Mouse (Mus musculus) hindbrain, embryonic 16.5 days (tissue): Measurements from ENCODE around the gene Samd1. TPM values are rescaled to one million over a fixed set of nuclear protein-coding genes. Genes with fewer than 3 reads are reported as not detected.

Experiments used
- ATAC-seq: fragments of 200-750 bp; cut with Nextera tagmentation; 2 replicates; pipeline ENCODE4 v1.8.0; 2017; ENCODE audit warnings: moderate TSS enrichment, moderate library complexity
- H3K27ac ChIP-seq: fragments of 300-500 bp; sonication (generic); 2 replicates; pipeline ENCODE4 v1.5.1; 2014; ENCODE audit warnings: low read depth, mild to moderate bottlenecking, control low read depth, low read length, moderate library complexity
- H3K27me3 ChIP-seq: fragments of 300-500 bp; sonication (generic); replicated peaks from 2 replicates; pipeline ENCODE4 v1.6.1; 2014; ENCODE audit warnings: low read length; ENCODE audit not compliant: control insufficient read depth, insufficient read depth
- H3K36me3 ChIP-seq: fragments of 300-500 bp; sonication (generic); 2 replicates; pipeline ENCODE4 v1.6.1; 2014; ENCODE audit warnings: mild to moderate bottlenecking, low read length, moderate library complexity, mixed read lengths; ENCODE audit not compliant: control insufficient read depth, insufficient read depth
- H3K4me1 ChIP-seq: fragments of 300-500 bp; sonication (generic); 2 replicates; pipeline ENCODE4 v1.6.1; 2014; ENCODE audit warnings: low read depth, low read length; ENCODE audit not compliant: control insufficient read depth, insufficient read depth
- H3K4me2 ChIP-seq: fragments of 300-500 bp; sonication (generic); 2 replicates; pipeline ENCODE4 v1.6.1; 2014; ENCODE audit warnings: mild to moderate bottlenecking, low read length, control low read depth, moderate library complexity
- H3K4me3 ChIP-seq: fragments of 300-500 bp; sonication (generic); 2 replicates; pipeline ENCODE4 v1.5.1; 2014; ENCODE audit warnings: mild to moderate bottlenecking, low read length, control low read depth, moderate library complexity
- H3K9ac ChIP-seq: fragments of 300-500 bp; sonication (generic); 2 replicates; pipeline ENCODE4 v1.6.1; 2014; ENCODE audit warnings: low read depth, mild to moderate bottlenecking, control low read depth, low read length, moderate library complexity
- H3K9me3 ChIP-seq: fragments of 300-500 bp; sonication (generic); 2 replicates; pipeline ENCODE4 v1.6.1; 2014; ENCODE audit warnings: mild to moderate bottlenecking, low read length, moderate library complexity; ENCODE audit not compliant: control insufficient read depth
- WGBS: fragments of 180-500 bp; shearing (Covaris S2); extraction: QIAGEN DNeasy Blood & Tissue Kit; methylation state at CpG from one replicate; pipeline ENCODE4 v1.1.7; 2014; 5-methylcytosine and 5-hydroxymethylcytosine counted together
- polyA plus RNA-seq: library from polyadenylated mRNA; unstranded; fragments of >200 nt; fragmentation: Nextera tagmentation; extraction: Ambion mirVana; gene quantifications from 2 replicates; pipeline ENCODE4 v1.2.1, GENCODE M21; 2015

Gene Samd1
- polyA plus RNA-seq, 1 experiment from 2014 or later, result 5.9 TPM

GRCm38 (mm10) chr8:83972150-83973120, 25.0 kb upstream of the Samd1 start, which contains the start of gene Prkaca:
Gene Prkaca, plus strand, starts transcription at chr8:83972993.
- Histone ChIP-seq H3K36me3 (no peaks in the 10 kb centered on the region), H3K9ac (peak within 1 kb of the TSS; percentile 92), H3K4me1 (peaks cover 25% of the 10 kb centered on the region), H3K4me3 (peak within 1 kb of the TSS; percentile 93), H3K27me3 (no peaks in the 10 kb centered on the region), H3K9me3 (no peaks in the 10 kb centered on the region), H3K4me2 (peak within 1 kb of the TSS; percentile 91), H3K27ac (peak within 1 kb of the TSS; percentile 88)
- ATAC-seq, result peak; percentile 100
- WGBS, result under 1% methylated on average over 57 of the region's 94 CpGs

DNA sequence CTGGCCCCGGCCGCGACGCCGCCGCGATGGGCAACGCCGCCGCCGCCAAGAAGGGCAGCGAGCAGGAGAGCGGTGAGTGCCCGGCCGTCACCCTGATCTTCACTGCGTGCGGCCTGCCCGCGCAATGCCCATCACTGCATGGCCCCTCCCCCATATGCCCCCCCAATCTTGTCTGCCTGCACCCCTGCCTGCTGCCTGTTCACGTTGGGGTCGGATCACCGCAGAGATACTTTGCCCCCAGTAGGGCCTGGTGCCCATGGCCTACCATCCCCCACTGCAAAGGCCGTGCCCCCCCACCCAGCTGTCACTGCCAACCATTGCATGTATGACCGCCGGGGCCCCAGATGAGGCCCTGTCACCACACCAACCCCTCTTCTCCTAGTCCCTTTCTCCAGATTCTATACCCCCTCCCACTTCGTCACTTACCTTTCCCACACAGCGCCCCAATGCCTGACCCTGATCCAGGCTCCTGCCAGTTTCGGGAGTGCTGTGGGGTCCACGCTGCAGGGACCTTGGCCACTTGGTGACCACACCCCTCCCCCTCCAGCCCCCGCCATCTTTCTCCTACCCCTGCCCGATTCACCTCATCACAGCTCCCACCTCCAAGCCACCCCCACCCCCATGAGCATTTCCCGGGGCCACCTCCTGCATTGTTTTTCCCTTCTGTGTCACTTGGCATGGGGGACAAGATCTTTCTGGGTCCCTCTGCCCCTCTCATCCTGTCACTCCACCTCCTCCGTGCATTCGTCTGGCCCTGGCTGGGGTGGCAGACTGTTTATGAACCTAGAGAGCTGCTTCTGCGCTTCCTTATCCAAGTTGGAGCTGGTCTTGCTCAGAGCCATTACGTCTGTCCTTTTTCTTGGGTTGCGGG, 24.1 kb upstream of the Samd1 start:
- peak overlapping the region; percentile 93 for H3K4me3 ChIP-seq
- ATAC-seq, result peak; percentile 27
- peak overlapping the region; percentile 86 for H3K27ac ChIP-seq
- H3K9ac ChIP-seq, result peak overlapping the region; percentile 92
- 3% methylated on average over 27 of the region's 37 CpGs for WGBS
- H3K27me3 ChIP-seq, result no peaks in the 10 kb centered on the region
- H3K9me3 ChIP-seq, result no peaks in the 10 kb centered on the region
- H3K36me3 ChIP-seq, result no peaks in the 10 kb centered on the region
- peaks cover 33% of the 10 kb centered on the region for H3K4me1 ChIP-seq
- peak overlapping the region; percentile 91 for H3K4me2 ChIP-seq

DNA sequence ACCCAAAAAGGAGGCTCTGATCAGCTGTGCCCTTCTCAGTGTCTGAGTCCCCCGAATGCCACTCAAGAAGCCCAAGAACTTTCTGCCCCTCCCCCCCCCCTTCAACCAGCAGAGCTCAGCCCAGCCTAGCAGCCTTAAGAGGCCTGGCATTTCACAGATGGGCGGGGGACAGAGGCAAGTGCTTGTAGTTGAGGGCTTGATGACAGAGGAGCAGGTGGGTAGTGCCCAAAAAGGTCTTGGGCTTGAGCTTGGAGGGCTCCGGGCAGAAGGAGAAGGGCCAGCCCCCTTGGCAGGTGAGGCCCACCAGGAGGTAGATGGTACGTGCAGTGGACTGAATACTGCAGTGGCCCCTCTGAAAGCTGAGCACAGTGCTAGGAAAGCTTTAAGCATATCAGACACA, 23.0 kb upstream of the Samd1 start:
- ATAC-seq, result no peak
- H3K9ac ChIP-seq, result peak overlapping the region; percentile 30; the same call in 1 of the 2 replicates
- H3K9me3 ChIP-seq, result no peaks in the 10 kb centered on the region
- no peak overlapping the region for H3K4me3 ChIP-seq
- no peaks in the 10 kb centered on the region for H3K36me3 ChIP-seq
- no peak overlapping the region for H3K27ac ChIP-seq
- 84% methylated on average over 4 of the region's 4 CpGs for WGBS
- peaks cover 33% of the 10 kb centered on the region for H3K4me1 ChIP-seq
- no peaks in the 10 kb centered on the region for H3K27me3 ChIP-seq
- H3K4me2 ChIP-seq, result peak overlapping the region; percentile 91

- WGBS, result 83% methylated on average over 4 of the region's 4 CpGs
- Histone ChIP-seq H3K4me1 (peaks cover 33% of the 10 kb centered on the region), H3K9me3 (no peaks in the 10 kb centered on the region)
Measured at GRCm38 (mm10) chr8:83976101-83976630, 21.3 kb upstream of the Samd1 start.

DNA sequence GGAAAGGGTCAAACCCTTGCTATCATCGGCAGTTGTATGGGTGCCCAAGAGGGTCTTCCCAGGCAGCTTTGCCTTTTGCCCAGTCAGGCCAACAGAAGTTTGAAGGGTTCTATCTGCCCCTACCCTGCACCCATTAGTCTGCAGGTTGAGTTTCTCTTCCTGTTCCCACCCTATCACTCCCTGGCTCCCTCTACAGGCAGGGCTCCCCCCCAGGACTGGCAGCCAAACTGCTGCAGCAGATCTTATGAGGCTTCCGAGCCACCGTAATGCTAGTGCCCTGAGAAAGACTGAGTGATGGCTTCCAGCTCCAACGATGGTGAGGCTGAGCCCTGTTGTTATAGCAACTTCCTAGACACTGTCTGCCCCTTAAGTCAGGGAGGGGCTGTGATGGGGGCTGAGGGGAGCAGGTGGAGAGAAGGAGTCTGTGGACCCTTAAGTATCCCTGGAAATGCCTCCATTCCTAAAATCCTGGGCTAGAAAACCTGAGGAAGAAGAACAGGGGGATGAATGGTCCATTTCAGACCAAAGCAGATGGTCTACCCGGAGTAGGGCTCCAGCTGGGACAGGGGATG, 20.6 kb upstream of the Samd1 start:
- Histone ChIP-seq H3K4me2 (no peak overlapping the region), H3K36me3 (peaks cover 11% of the 10 kb centered on the region), H3K4me1 (peaks cover 30% of the 10 kb centered on the region), H3K9ac (no peak overlapping the region), H3K9me3 (no peaks in the 10 kb centered on the region), H3K4me3 (no peak overlapping the region), H3K27me3 (no peaks in the 10 kb centered on the region), H3K27ac (no peak overlapping the region)
- WGBS, result 83% methylated on average over 5 of the region's 5 CpGs
- ATAC-seq, result no peak

More at GRCm38 (mm10) chr8:83976101-83976630, 21.3 kb upstream of the Samd1 start:
- H3K27me3 ChIP-seq, result no peaks in the 10 kb centered on the region
- H3K36me3 ChIP-seq, result peaks cover 5% of the 10 kb centered on the region
- H3K4me2 ChIP-seq, result no peak overlapping the region
- no peak overlapping the region for H3K4me3 ChIP-seq
- H3K9ac ChIP-seq, result no peak overlapping the region
- ATAC-seq, result no peak
- H3K27ac ChIP-seq, result no peak overlapping the region

DNA sequence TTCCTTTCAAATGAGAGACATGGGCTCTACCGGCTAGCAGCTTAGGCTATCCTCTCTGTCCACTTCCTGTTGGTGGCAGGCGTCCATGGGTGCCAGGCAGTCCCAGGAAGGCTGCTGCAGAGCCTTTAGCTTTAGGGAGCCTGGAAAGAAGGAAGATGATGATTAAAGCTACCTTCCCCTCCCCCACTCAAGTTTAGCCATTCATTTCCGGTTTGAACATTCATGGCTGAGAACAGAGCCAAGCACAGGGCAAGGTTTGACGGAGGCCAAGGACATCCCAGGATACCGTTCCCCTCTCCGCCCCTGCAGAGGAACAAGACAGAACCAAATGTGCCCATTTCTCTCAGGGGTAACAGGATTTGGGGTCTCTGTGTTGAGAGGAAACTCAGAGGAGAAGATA, 19.8 kb upstream of the Samd1 start:
- Histone ChIP-seq H3K36me3 (peaks cover 15% of the 10 kb centered on the region), H3K27me3 (no peaks in the 10 kb centered on the region), H3K4me2 (peak overlapping the region; percentile 14; the same call in 1 of the 2 replicates), H3K27ac (no peak overlapping the region), H3K4me1 (peaks cover 28% of the 10 kb centered on the region), H3K4me3 (no peak overlapping the region), H3K9ac (no peak overlapping the region), H3K9me3 (no peaks in the 10 kb centered on the region)
- 60% methylated on average over 6 of the region's 6 CpGs for WGBS
- ATAC-seq, result no peak

- Histone ChIP-seq H3K36me3 (peaks cover 17% of the 10 kb centered on the region), H3K4me1 (peaks cover 28% of the 10 kb centered on the region), H3K9me3 (no peaks in the 10 kb centered on the region), H3K4me3 (no peak overlapping the region), H3K4me2 (no peak overlapping the region), H3K27me3 (no peaks in the 10 kb centered on the region), H3K27ac (no peak overlapping the region), H3K9ac (no peak overlapping the region)
- 72% methylated on average over 9 of the region's 9 CpGs for WGBS
- ATAC-seq, result no peak
Measured at GRCm38 (mm10) chr8:83978200-83978599, 19.3 kb upstream of the Samd1 start.

GRCm38 (mm10) chr8:83980250-83980649, 17.2 kb upstream of the Samd1 start:
- no peaks in the 10 kb centered on the region for H3K27me3 ChIP-seq
- no peak overlapping the region for H3K4me2 ChIP-seq
- H3K36me3 ChIP-seq, result peaks cover 27% of the 10 kb centered on the region
- no peak overlapping the region for H3K9ac ChIP-seq
- no peak overlapping the region for H3K4me3 ChIP-seq
- no peaks in the 10 kb centered on the region for H3K9me3 ChIP-seq
- H3K27ac ChIP-seq, result no peak overlapping the region
- no peak for ATAC-seq
- H3K4me1 ChIP-seq, result peaks cover 17% of the 10 kb centered on the region
- 78% methylated on average over 1 of the region's 1 CpGs for WGBS
